Mouse (Mus musculus) midbrain, postnatal 0 days (tissue): Measurements from ENCODE around the gene Homer2. TPM values are rescaled to one million over a fixed set of nuclear protein-coding genes. Genes with fewer than 3 reads are reported as not detected.

Experiments
- ATAC-seq: fragments of 200-750 bp; cut with Nextera tagmentation; 2 replicates; pipeline ENCODE4 v1.8.0; 2017; ENCODE audit warnings: moderate number of reproducible peaks, mild to moderate bottlenecking, moderate TSS enrichment, moderate library complexity; ENCODE audit not compliant: low FRiP score
- DNase-seq: peaks from one replicate; pipeline ENCODE4 v3.0.0-alpha.2; 2015; ENCODE audit warnings: low spot score
- H3K27ac ChIP-seq: fragments of 300-500 bp; sonication (generic); 2 replicates; pipeline ENCODE4 v1.5.1; 2014; ENCODE audit warnings: low read depth, mild to moderate bottlenecking, low read length, mixed read lengths
- H3K27me3 ChIP-seq: fragments of 300-500 bp; sonication (generic); 2 replicates; pipeline ENCODE4 v1.6.1; 2014; ENCODE audit warnings: low read length, control low read depth, mixed read lengths; ENCODE audit not compliant: insufficient read depth
- H3K36me3 ChIP-seq: fragments of 300-500 bp; sonication (generic); 2 replicates; pipeline ENCODE4 v1.6.1; 2014; ENCODE audit warnings: low read length, control low read depth, mixed read lengths; ENCODE audit not compliant: insufficient read depth
- H3K4me1 ChIP-seq: fragments of 300-500 bp; sonication (generic); 2 replicates; pipeline ENCODE4 v1.6.1; 2014; ENCODE audit warnings: mild to moderate bottlenecking, control low read depth, antibody characterized with exemption, low read length, mixed read lengths; ENCODE audit not compliant: insufficient read depth
- H3K4me2 ChIP-seq: fragments of 300-500 bp; sonication (generic); 2 replicates; pipeline ENCODE4 v1.6.1; 2014; ENCODE audit warnings: low read depth, mild to moderate bottlenecking, low read length, mixed read lengths; ENCODE audit not compliant: poor library complexity, severe bottlenecking
- H3K4me3 ChIP-seq: fragments of 300-500 bp; sonication (generic); 2 replicates; pipeline ENCODE4 v1.5.1; 2014; ENCODE audit warnings: low read depth, mild to moderate bottlenecking, low read length, moderate library complexity
- H3K9ac ChIP-seq: fragments of 300-500 bp; sonication (generic); replicated peaks from 2 replicates; pipeline ENCODE4 v1.6.1; 2014; ENCODE audit warnings: mild to moderate bottlenecking, low read length, moderate library complexity, mixed read lengths; ENCODE audit not compliant: poor library complexity, severe bottlenecking
- H3K9me3 ChIP-seq: fragments of 300-500 bp; sonication (generic); 2 replicates; pipeline ENCODE4 v1.6.1; 2016; ENCODE audit warnings: low read length, control low read depth
- CTCF ChIP-seq: IDR thresholded peaks from 2 replicates; pipeline ENCODE4 v1.5.1; 2016; ENCODE audit warnings: antibody characterized with exemption, mild to moderate bottlenecking
- WGBS: fragments of 180-500 bp; shearing (Covaris S2); extraction: QIAGEN DNeasy Blood & Tissue Kit; methylation state at CpG from one replicate; pipeline ENCODE4 v1.1.7; 2014; 5-methylcytosine and 5-hydroxymethylcytosine counted together
- polyA plus RNA-seq: library from polyadenylated mRNA; unstranded; fragments of >200 nt; fragmentation: Nextera tagmentation; extraction: Ambion mirVana; gene quantifications from 2 replicates; pipeline ENCODE4 v1.2.1, GENCODE M21; 2015
- total RNA-seq: library from RNA; depleted of rRNA; stranded (reverse); fragments of >200 nt; gene quantifications from 2 replicates; pipeline ENCODE4 v1.2.3, GENCODE M21; 2014

The Homer2 gene
- total and polyA plus RNA-seq, 2 experiments from 2014 or later: 25.6 to 29.5 TPM

- Histone ChIP-seq H3K4me1 (peaks cover 4% of the 10 kb centered on the region; the same call in 1 of the 2 replicates), H3K4me2 (no peak overlapping the region), H3K27me3 (no peaks in the 10 kb centered on the region), H3K9me3 (peaks cover 5% of the 10 kb centered on the region; the same call in 1 of the 2 replicates), H3K9ac (no peak overlapping the region), H3K4me3 (no peak overlapping the region), H3K36me3 (no peaks in the 10 kb centered on the region), H3K27ac (no peak overlapping the region)
- ATAC-seq (no peak), DNase-seq (no peak)
- TF ChIP-seq CTCF: no peak
Observed at GRCm38 (mm10) chr7:81708165-81708564, 838 bp upstream of the Homer2 start.

- DNase-seq (peak; percentile 62), ATAC-seq (peak; percentile 86)
- Histone ChIP-seq H3K9me3 (peaks cover 5% of the 10 kb centered on the region; the same call in 1 of the 2 replicates), H3K4me2 (peak overlapping the region; percentile 75), H3K36me3 (no peaks in the 10 kb centered on the region), H3K4me3 (peak overlapping the region; percentile 67), H3K27me3 (no peaks in the 10 kb centered on the region), H3K27ac (peak overlapping the region; percentile 33), H3K9ac (peak overlapping the region; percentile 72), H3K4me1 (peaks cover 4% of the 10 kb centered on the region; the same call in 1 of the 2 replicates)
- TF ChIP-seq CTCF: no peak
- WGBS: under 1% methylated on average over 89 of the region's 114 CpGs
Observed at GRCm38 (mm10) chr7:81706416-81707391, 623 bp downstream of the Homer2 start.

GRCm38 (mm10) chr7:81706027-81706415, 1.3 kb downstream of the Homer2 start:
- DNase-seq (peak; percentile 32), ATAC-seq (no peak)
- Histone ChIP-seq H3K27me3 (no peaks in the 10 kb centered on the region), H3K27ac (peak overlapping the region; percentile 33; the same call in 1 of the 2 replicates), H3K4me3 (peak overlapping the region; percentile 67), H3K9ac (peak overlapping the region; percentile 72), H3K4me1 (peaks cover 4% of the 10 kb centered on the region; the same call in 1 of the 2 replicates), H3K9me3 (peaks cover 5% of the 10 kb centered on the region; the same call in 1 of the 2 replicates), H3K4me2 (peak overlapping the region; percentile 75), H3K36me3 (no peaks in the 10 kb centered on the region)
- no peak for TF ChIP-seq CTCF
- 21% methylated on average over 12 of the region's 12 CpGs for WGBS

GRCm38 (mm10) chr7:81698357-81698756, 9.0 kb downstream of the Homer2 start:
- no peak for TF ChIP-seq CTCF
- Histone ChIP-seq H3K9me3 (no peaks in the 10 kb centered on the region), H3K4me3 (no peak overlapping the region), H3K36me3 (no peaks in the 10 kb centered on the region), H3K9ac (no peak overlapping the region), H3K27ac (no peak overlapping the region), H3K4me1 (no peaks in the 10 kb centered on the region), H3K27me3 (no peaks in the 10 kb centered on the region), H3K4me2 (no peak overlapping the region)
- 85% methylated on average over 13 of the region's 13 CpGs for WGBS
- DNase-seq (no peak), ATAC-seq (no peak)

- 79% methylated on average over 4 of the region's 4 CpGs for WGBS
- no peak for TF ChIP-seq CTCF
- no peak for ATAC-seq
Observed at GRCm38 (mm10) chr7:81697954-81698353, 9.4 kb downstream of the Homer2 start.

More at GRCm38 (mm10) chr7:81697954-81698353, 9.4 kb downstream of the Homer2 start:
- DNase-seq: no peak
- no peak overlapping the region for H3K4me2 ChIP-seq
- H3K4me3 ChIP-seq: no peak overlapping the region
- no peaks in the 10 kb centered on the region for H3K4me1 ChIP-seq
- H3K27me3 ChIP-seq: no peaks in the 10 kb centered on the region
- H3K36me3 ChIP-seq: no peaks in the 10 kb centered on the region
- H3K9me3 ChIP-seq: no peaks in the 10 kb centered on the region
- no peak overlapping the region for H3K9ac ChIP-seq
- H3K27ac ChIP-seq: no peak overlapping the region
